Mouse (Mus musculus) urinary bladder, postnatal 36 days (tissue): Measurements from ENCODE around the gene Supt3.
A peak's percentile ranks its signal among the peaks of the same experiment; 100 is the strongest.

Experiments
- DNase-seq, 2 experiments: peaks; one replicate each; pipeline ENCODE4 v3.0.0; 2022; ENCODE audit warnings: low spot score in 2 of 2, mixed read lengths in 1 of 2

The Supt3 gene

GRCm38 (mm10) chr17:44776738-44777270 is at the start of gene Supt3:
TSS of gene Supt3 (plus strand) at chr17:44777152.
- DNase-seq: peak; percentile 96 to 97

GRCm38 (mm10) chr17:44727675-44728074 is 49.3 kb upstream of the Supt3 start:
- no peak for DNase-seq

- DNase-seq: no peak
These were observed 48.5 kb upstream of the Supt3 start for GRCm38 (mm10) chr17:44728464-44728863.

GRCm38 (mm10) chr17:44733544-44734310 is 43.2 kb upstream of the Supt3 start:
- no peak for DNase-seq

- peak; percentile 26 to 30 for DNase-seq
These were observed 42.3 kb upstream of the Supt3 start for GRCm38 (mm10) chr17:44734501-44735222.

GRCm38 (mm10) chr17:44735223-44735990 is 41.5 kb upstream of the Supt3 start:
- peak; percentile 16 to 19 for DNase-seq

- peak; percentile 60 to 64 for DNase-seq
These were observed 40.9 kb upstream of the Supt3 start for GRCm38 (mm10) chr17:44735991-44736561.

GRCm38 (mm10) chr17:44737275-44738120 is 39.5 kb upstream of the Supt3 start:
- DNase-seq: no peak

- DNase-seq: no peak
These were observed 38.8 kb upstream of the Supt3 start for GRCm38 (mm10) chr17:44738121-44738637.

- DNase-seq: no peak
These were observed 34.7 kb upstream of the Supt3 start for GRCm38 (mm10) chr17:44742246-44742645.

- no peak for DNase-seq
These were observed 33.2 kb upstream of the Supt3 start for GRCm38 (mm10) chr17:44743780-44744179.

GRCm38 (mm10) chr17:44745378-44745777 is 31.6 kb upstream of the Supt3 start:
- DNase-seq: no peak

- DNase-seq: no peak
These were observed 10.6 kb upstream of the Supt3 start for GRCm38 (mm10) chr17:44766318-44766717.

- no peak for DNase-seq
These were observed 10.0 kb upstream of the Supt3 start for GRCm38 (mm10) chr17:44766975-44767374.

- DNase-seq: no peak
These were observed 9.6 kb upstream of the Supt3 start for GRCm38 (mm10) chr17:44767375-44767774.

- DNase-seq: no peak
These were observed 8.4 kb upstream of the Supt3 start for GRCm38 (mm10) chr17:44768522-44768921.

- no peak for DNase-seq
These were observed 6.1 kb upstream of the Supt3 start for GRCm38 (mm10) chr17:44770871-44771270.

- DNase-seq: no peak
These were observed 4.4 kb upstream of the Supt3 start for GRCm38 (mm10) chr17:44772576-44772975.

- peak; percentile 52 to 58 for DNase-seq
These were observed 419 bp downstream of the Supt3 start for GRCm38 (mm10) chr17:44777337-44777804.

- no peak for DNase-seq
These were observed 1.2 kb downstream of the Supt3 start for GRCm38 (mm10) chr17:44778141-44778540.
